Mouse (Mus musculus) mammary gland, adult 2 months (tissue): ENCODE data around the gene Tnks2. TPM values are rescaled to one million over a fixed set of nuclear protein-coding genes. Genes with fewer than 3 reads are reported as not detected.

Experiments used
- polyA plus RNA-seq: library from polyadenylated mRNA; depleted of rRNA; stranded (reverse); fragments of >200 nt; gene quantifications from 2 replicates; pipeline ENCODE4 v1.2.3, GENCODE M21; 2012; ENCODE audit warnings: low replicate concordance; rRNA removed

Gene Tnks2
- polyA plus RNA-seq, result 22.7 and 28.7 TPM in 2 replicates

DNA sequence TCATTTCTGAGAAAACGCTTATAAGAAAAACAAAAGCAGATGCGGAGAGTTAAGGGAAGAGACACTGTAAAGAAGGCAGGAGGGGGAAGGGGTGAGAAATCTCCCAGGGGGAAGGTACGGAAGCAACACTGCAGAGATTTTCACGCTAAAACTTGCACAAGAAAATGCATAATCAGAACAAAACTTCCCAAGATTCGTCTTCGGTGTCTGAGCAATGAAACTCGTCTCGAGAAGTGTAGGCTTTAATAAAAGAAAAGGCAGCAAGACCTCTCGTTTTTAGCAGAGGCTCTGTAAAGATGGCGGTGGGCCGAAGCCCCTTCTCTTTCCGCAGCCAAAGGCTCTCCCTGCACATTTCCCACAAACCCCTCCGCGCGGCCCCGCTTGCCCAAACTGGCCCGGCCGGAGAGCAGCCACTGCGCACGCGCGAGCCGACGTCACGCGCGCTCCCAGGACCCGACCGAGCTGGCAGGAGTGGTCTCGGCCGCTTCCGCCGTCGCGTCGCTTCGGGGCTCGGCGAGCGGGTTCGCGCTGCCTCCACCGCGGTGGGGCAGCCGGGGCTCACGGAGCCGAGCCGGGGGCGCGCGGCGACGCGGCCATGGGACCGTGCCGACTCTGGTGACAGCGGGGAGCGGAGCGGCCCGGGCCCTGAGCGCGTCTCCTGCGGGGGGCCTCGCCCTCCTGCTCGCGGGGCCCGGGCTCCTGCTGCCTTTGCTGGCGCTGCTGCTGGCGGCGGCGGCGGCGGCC is at the start of gene Tnks2:
TSS of gene Tnks2 (plus strand) at position 445 of the 744 bp plus-strand sequence.

DNA sequence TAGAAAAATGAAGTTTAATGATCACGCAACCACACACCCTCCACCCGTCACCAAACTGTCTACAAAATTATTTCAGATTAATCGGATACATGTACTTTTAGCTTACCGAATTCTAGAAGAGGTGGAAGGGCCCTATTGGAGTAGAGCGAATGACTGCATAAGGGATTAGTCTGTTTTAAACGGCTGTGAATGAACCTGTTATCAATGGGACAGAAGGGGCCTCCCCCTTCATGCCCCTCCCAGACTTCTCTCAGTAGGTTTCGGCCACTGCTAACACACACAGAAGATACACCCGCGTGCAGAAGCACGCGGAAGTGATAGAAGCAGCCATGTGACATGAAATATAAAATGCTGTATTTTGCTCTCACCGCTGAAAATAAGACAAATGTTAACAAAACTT is 85.4 kb downstream of the Tnks2 start, which contains the start of gene Fgfbp3:
TSS of gene Fgfbp3 (minus strand) at position 150 of the 400 bp plus-strand sequence.

DNA sequence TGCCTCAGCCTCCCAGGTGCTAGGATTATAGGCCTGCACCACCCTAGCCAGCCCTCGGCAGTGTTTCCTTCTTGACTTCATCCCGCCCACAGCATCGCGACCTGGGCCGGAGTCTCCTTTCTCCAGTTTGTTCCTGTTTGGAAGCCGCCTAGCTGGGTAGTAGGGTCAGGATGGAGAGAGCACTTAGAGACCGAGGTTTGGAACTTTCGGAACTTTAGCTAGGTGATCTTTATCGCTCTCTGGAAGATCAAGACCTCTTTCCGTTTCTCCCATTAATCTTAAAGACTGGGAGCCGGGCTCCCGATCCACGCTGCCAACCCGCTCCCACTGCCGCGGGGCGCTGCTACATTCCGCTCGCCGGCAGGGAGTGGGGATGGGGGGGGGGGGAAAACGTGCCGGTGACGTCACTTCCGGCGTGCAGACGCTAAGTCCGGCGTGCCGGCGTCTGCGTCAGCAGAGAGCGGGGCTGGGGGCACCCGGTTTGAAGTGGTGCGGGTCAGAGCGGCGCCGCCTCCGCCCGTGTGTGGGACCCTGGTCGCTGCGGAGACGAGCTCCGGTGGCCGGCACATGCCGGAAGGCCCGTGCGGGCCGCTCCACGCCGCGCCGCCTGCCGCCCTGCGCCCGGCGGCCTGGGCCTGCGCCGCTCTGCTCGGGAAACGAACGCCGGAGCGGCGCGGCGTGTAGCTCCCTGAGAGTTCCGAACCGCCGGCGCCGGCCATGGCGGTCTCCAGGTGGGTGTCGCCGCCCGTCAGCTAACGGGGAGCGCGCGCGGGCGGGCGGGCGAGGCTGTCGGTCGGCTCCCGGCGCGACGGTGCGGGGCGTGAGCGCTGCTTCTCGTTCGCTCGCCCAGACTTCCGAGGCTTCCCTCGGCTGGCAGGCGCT is 91.9 kb downstream of the Tnks2 start, which contains the start of gene Btaf1:
TSS of gene Btaf1 (plus strand) at position 409 of the 882 bp plus-strand sequence.

Other genes starting within 250 kb of the Tnks2 start
- 13.0 and 50.1 TPM in 2 replicates for gene Ppp1r3c, start 97.6 kb upstream of the Tnks2 start, polyA plus RNA-seq
- 1.5 and 9.0 TPM in 2 replicates for gene Fgfbp3, start 85.4 kb downstream of the Tnks2 start, polyA plus RNA-seq
- gene Btaf1, start 91.8 kb downstream of the Tnks2 start, polyA plus RNA-seq, result 3.0 and 5.4 TPM in 2 replicates